Mouse (Mus musculus): Measurements from ENCODE around the gene Fbrs. TPM values are rescaled to one million over a fixed set of nuclear protein-coding genes. Genes with fewer than 3 reads are reported as not detected.

Fbrs gene
- polyA plus RNA-seq, 1 experiment, result 98.7 TPM

DNA sequence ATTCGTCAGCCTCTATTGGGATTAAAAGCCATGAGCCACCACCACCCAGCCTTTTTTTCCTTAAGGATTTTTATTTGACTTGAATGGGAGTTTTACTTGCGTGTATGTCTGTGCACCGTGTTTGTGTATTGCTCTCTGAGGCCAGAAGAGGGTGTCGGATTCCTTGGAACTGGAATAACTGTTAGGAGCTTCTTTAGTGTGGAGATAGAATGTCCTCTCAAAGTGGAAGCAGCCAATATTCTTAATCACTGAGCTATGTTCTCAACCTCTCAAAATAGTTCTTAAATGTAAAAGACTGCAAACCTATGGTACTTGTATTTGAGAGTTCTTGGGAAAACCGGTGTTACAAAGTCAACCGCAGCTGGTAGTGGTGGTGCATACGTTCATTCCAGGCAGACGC is 32.2 kb downstream of the Fbrs start:
- Histone ChIP-seq H3K27ac (ENCODE audit: control insufficient read depth, insufficient read depth, low read depth, low read length, poor library complexity) (no peak overlapping the region), H3K4me3 (replicated peaks; ENCODE audit: control insufficient read depth, low read depth, low read length) (no peak overlapping the region), H3K4me1 (ENCODE audit: control insufficient read depth, insufficient read depth, low read length) (no peaks in the 10 kb centered on the region; the same call in 1 of the 2 replicates)
- WGBS, result 46% methylated on average over 8 of the region's 8 CpGs
- TF ChIP-seq POLR2A (IDR thresholded peaks at IDR 0.05; ENCODE audit: borderline replicate concordance, control insufficient read depth, low read depth, low read length) (no peak), CTCF (IDR thresholded peaks at IDR 0.05; ENCODE audit: control insufficient read depth, insufficient read depth, low read length) (no peak)

DNA sequence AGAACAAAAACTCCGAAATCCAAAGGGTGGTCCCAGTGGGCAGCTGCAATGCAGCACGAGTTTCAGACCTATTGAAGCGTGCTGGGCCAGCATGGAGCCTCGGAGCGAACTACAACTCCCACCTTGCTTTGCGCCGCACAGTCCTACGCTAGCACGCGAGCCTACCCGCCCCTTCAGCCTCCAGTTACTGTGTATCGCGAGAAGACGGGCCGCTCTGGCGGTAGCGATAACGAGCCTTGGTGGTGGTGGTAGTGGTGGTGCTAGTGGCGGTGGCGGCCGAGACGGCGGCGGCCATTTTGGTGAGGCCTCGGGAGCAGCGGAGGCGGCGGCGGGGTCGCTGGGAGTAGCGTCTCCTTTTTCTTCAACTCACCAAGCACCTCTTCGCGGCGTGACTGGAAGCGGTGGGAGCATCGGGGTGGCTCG is 32.8 kb downstream of the Fbrs start, which contains the start of gene Srcap:
Gene Srcap, plus strand, starts transcription at position 176 of the 423 bp plus-strand sequence.
- H3K27ac ChIP-seq (ENCODE audit: control insufficient read depth, insufficient read depth, low read depth, low read length, poor library complexity), result peak within 1 kb of the TSS; percentile 97
- H3K4me3 ChIP-seq (replicated peaks; ENCODE audit: control insufficient read depth, low read depth, low read length), result peak within 1 kb of the TSS; percentile 78
- no peaks in the 10 kb centered on the region; the same call in 1 of the 2 replicates for H3K4me1 ChIP-seq (ENCODE audit: control insufficient read depth, insufficient read depth, low read length)
- TF ChIP-seq POLR2A (IDR thresholded peaks at IDR 0.05; ENCODE audit: borderline replicate concordance, control insufficient read depth, low read depth, low read length) (peak; percentile 98), CTCF (IDR thresholded peaks at IDR 0.05; ENCODE audit: control insufficient read depth, insufficient read depth, low read length) (no peak)
- under 1% methylated on average over 37 of the region's 37 CpGs for WGBS

DNA sequence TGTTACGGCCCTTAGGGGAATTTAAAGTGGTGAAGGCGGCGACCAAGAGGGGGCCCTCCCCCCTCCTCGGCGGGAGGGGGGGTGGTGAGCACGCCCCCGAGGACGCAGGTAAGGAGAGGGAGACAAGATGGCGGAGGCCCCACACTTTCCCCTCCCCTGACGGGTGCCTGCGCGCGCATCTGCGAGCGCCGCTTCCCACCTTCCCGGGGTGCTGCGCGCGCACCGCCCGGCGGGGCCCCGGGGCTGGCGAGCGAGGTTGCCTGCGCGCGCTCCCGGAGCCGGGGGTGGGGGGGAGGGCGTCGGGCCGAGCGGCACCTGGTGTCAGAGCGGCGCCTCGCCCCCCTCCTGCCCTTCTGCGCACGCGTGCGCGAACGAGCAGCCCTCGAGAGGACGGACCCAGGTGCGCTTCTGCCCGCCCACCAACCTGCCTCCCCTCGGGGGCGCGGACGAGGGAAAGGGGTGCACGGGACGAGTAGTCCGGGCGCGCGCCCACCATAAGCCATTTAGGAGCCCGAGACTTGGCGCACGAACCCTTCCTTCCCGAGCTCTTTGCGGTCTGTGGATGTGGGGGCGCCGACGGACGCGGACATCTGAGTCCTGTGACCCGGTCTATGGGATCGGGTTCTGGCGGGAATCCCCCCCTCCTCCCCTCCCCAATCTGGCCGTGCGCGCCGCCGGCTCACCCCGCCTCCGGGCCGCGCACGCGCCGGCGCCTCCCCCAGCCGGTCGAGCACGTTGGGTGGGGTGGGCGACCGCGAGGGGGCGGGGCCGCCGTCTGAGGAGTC is 33.4 kb downstream of the Fbrs start:
- under 1% methylated on average over 88 of the region's 93 CpGs for WGBS
- peak overlapping the region; percentile 78 for H3K4me3 ChIP-seq (replicated peaks; ENCODE audit: control insufficient read depth, low read depth, low read length)
- H3K4me1 ChIP-seq (ENCODE audit: control insufficient read depth, insufficient read depth, low read length), result no peaks in the 10 kb centered on the region; the same call in 1 of the 2 replicates
- H3K27ac ChIP-seq (ENCODE audit: control insufficient read depth, insufficient read depth, low read depth, low read length, poor library complexity), result peak overlapping the region; percentile 97
- TF ChIP-seq POLR2A (IDR thresholded peaks at IDR 0.05; ENCODE audit: borderline replicate concordance, control insufficient read depth, low read depth, low read length), result no peak
- no peak for TF ChIP-seq CTCF (IDR thresholded peaks at IDR 0.05; ENCODE audit: control insufficient read depth, insufficient read depth, low read length)

DNA sequence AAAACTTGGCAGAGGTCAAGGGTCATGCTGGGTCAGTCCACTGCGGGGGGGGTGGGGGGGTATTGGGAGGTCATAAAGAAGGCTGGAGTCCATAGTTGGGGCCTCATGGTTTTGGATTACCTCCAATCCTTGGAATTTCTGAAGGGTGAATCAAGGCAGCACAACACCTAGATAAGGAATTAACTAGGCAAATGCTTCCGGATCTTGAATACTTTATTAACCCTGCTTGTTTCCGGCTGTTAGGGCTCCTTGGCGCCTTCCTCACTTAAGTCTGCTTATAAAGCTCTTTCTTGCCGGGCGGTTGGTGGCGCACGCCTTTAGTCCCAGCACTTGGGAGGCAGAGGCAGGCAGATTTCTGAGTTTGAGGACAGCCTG is 34.0 kb downstream of the Fbrs start:
- Histone ChIP-seq H3K4me3 (replicated peaks; ENCODE audit: control insufficient read depth, low read depth, low read length) (peak overlapping the region; percentile 25), H3K4me1 (ENCODE audit: control insufficient read depth, insufficient read depth, low read length) (no peaks in the 10 kb centered on the region; the same call in 1 of the 2 replicates), H3K27ac (ENCODE audit: control insufficient read depth, insufficient read depth, low read depth, low read length, poor library complexity) (no peak overlapping the region; the same call in 1 of the 2 replicates)
- TF ChIP-seq CTCF (IDR thresholded peaks at IDR 0.05; ENCODE audit: control insufficient read depth, insufficient read depth, low read length), result no peak
- no peak for TF ChIP-seq POLR2A (IDR thresholded peaks at IDR 0.05; ENCODE audit: borderline replicate concordance, control insufficient read depth, low read depth, low read length)
- 3% methylated on average over 8 of the region's 8 CpGs for WGBS

DNA sequence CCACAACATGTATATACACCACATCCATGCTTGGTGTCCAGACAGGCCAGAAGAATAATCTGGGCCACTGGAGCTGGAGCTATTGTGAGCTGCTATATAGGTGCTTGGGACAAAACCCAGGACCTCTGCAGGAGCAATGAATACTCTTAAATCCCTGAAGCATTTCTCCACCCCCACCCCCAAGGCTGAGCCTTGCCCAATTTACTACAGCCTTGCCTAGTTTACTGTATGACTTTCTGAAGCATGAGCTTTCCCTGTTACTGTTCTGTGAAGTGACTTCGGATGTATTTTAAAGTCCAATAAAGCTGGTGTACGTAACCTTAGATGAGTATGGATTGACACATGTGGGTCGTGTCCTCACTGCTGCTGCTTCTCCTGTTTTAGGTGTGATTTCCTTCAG is 34.8 kb downstream of the Fbrs start:
- 71% methylated on average over 3 of the region's 3 CpGs for WGBS
- Histone ChIP-seq H3K4me3 (replicated peaks; ENCODE audit: control insufficient read depth, low read depth, low read length) (no peak overlapping the region), H3K4me1 (ENCODE audit: control insufficient read depth, insufficient read depth, low read length) (no peaks in the 10 kb centered on the region; the same call in 1 of the 2 replicates), H3K27ac (ENCODE audit: control insufficient read depth, insufficient read depth, low read depth, low read length, poor library complexity) (no peak overlapping the region)
- TF ChIP-seq CTCF (IDR thresholded peaks at IDR 0.05; ENCODE audit: control insufficient read depth, insufficient read depth, low read length) (no peak), POLR2A (IDR thresholded peaks at IDR 0.05; ENCODE audit: borderline replicate concordance, control insufficient read depth, low read depth, low read length) (no peak)

DNA sequence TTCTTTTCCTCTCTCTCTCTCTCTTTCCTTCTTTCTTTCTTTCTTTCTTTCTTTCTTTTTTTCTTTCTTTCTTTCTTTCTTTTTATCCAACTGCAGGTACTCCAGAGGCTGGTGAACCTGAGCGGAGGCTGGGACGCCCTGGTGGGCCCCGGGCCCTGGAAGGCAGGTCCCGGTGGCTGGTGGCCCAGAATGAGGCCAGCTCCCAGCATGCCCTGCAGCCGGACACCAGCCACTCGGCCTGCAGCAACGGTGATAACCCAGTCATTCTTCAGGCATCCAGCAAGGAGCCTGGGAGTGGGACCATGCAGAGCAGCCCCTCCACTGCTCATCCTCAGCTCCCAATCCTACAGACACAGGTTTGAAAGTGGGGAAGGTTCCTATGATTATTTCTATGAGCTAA is 36.8 kb downstream of the Fbrs start:
- no peak overlapping the region for H3K4me3 ChIP-seq (replicated peaks; ENCODE audit: control insufficient read depth, low read depth, low read length)
- WGBS, result 90% methylated on average over 7 of the region's 7 CpGs
- H3K27ac ChIP-seq (ENCODE audit: control insufficient read depth, insufficient read depth, low read depth, low read length, poor library complexity), result no peak overlapping the region
- no peaks in the 10 kb centered on the region; the same call in 1 of the 2 replicates for H3K4me1 ChIP-seq (ENCODE audit: control insufficient read depth, insufficient read depth, low read length)
- no peak for TF ChIP-seq POLR2A (IDR thresholded peaks at IDR 0.05; ENCODE audit: borderline replicate concordance, control insufficient read depth, low read depth, low read length)
- TF ChIP-seq CTCF (IDR thresholded peaks at IDR 0.05; ENCODE audit: control insufficient read depth, insufficient read depth, low read length), result no peak

DNA sequence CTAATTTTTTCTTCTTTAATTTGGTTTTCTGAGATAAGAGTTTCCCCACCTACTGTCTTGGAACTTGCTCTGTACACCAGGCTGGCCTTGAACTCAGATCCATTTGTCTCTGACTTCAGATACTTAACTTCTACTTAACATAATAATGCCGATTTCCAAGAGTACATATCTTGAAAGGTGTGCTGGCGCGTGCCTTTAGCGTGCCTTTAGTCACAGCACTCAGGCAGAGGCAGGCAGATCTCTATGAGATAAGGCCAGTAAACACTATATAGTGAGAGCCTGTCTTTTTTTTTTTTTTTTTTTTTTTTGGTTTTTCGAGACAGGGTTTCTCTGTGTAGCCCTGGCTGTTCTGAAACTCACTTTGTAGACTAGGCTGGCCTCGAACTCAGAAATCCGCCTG is 37.3 kb downstream of the Fbrs start:
- no peaks in the 10 kb centered on the region; the same call in 1 of the 2 replicates for H3K4me1 ChIP-seq (ENCODE audit: control insufficient read depth, insufficient read depth, low read length)
- H3K4me3 ChIP-seq (replicated peaks; ENCODE audit: control insufficient read depth, low read depth, low read length), result no peak overlapping the region
- no peak for TF ChIP-seq CTCF (IDR thresholded peaks at IDR 0.05; ENCODE audit: control insufficient read depth, insufficient read depth, low read length)
- no peak for TF ChIP-seq POLR2A (IDR thresholded peaks at IDR 0.05; ENCODE audit: borderline replicate concordance, control insufficient read depth, low read depth, low read length)
- WGBS, result 88% methylated on average over 7 of the region's 7 CpGs
- H3K27ac ChIP-seq (ENCODE audit: control insufficient read depth, insufficient read depth, low read depth, low read length, poor library complexity), result no peak overlapping the region

DNA sequence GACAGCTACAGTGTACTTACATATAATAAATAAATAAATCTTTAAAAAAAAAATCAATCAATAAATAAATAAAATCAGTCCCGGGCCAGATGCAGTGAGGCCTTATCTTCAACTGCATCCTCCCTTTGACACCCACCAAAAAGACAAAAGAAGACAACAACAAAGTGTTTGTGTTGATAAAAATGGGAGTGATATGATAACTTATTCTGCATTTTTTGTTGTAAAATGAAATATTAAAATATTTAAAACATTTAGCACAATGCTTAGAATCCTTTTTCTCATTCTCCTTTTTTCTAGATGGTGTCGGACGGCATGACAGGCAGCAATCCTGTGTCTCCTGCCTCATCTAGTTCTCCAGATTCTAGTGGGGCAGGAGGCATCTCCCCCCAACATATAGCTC is 40.3 kb downstream of the Fbrs start, which contains the start of gene Gm42715:
Gene Gm42715, plus strand, starts transcription at position 301 of the 400 bp plus-strand sequence.
- Histone ChIP-seq H3K27ac (ENCODE audit: control insufficient read depth, insufficient read depth, low read depth, low read length, poor library complexity) (no peak within 1 kb of the TSS), H3K4me1 (ENCODE audit: control insufficient read depth, insufficient read depth, low read length) (no peaks in the 10 kb centered on the region), H3K4me3 (replicated peaks; ENCODE audit: control insufficient read depth, low read depth, low read length) (no peak within 1 kb of the TSS)
- TF ChIP-seq CTCF (IDR thresholded peaks at IDR 0.05; ENCODE audit: control insufficient read depth, insufficient read depth, low read length) (no peak), POLR2A (IDR thresholded peaks at IDR 0.05; ENCODE audit: borderline replicate concordance, control insufficient read depth, low read depth, low read length) (no peak)
- 94% methylated on average over 3 of the region's 3 CpGs for WGBS

Other genes with a start within 250 kb of the Fbrs start
- gene Zfp553, start 246.1 kb upstream of the Fbrs start, polyA plus RNA-seq (2011; ENCODE audit: insufficient read depth, insufficient read length, low replicate concordance, missing spikeins), result 2.6 and 6.6 TPM in 2 replicates
- gene Sept1, start 246.1 kb upstream of the Fbrs start, polyA plus RNA-seq (2011; ENCODE audit: insufficient read depth, insufficient read length, low replicate concordance, missing spikeins), result 76.8 and 153 TPM in 2 replicates
- 10.6 and 13.1 TPM in 2 replicates for gene Zfp771, start 234.9 kb upstream of the Fbrs start, polyA plus RNA-seq (2011; ENCODE audit: insufficient read depth, insufficient read length, low replicate concordance, missing spikeins)
- 23.2 and 50.6 TPM in 2 replicates for gene Dctpp1, start 218.5 kb upstream of the Fbrs start, polyA plus RNA-seq (2011; ENCODE audit: insufficient read depth, insufficient read length, low replicate concordance, missing spikeins)
- gene Sephs2, start 205.1 kb upstream of the Fbrs start, polyA plus RNA-seq (2011; ENCODE audit: insufficient read depth, insufficient read length, low replicate concordance, missing spikeins), result 28.4 and 64.7 TPM in 2 replicates
- gene Itgal, start 182.9 kb upstream of the Fbrs start, polyA plus RNA-seq (2011; ENCODE audit: insufficient read depth, insufficient read length, low replicate concordance, missing spikeins), result 11.9 and 51.9 TPM in 2 replicates
- 2.9 and 5.1 TPM in 2 replicates for gene Zfp768, start 133.6 kb upstream of the Fbrs start, polyA plus RNA-seq (2011; ENCODE audit: insufficient read depth, insufficient read length, low replicate concordance, missing spikeins)
- gene Zfp747, start 103.1 kb upstream of the Fbrs start, polyA plus RNA-seq (2011; ENCODE audit: insufficient read depth, insufficient read length, low replicate concordance, missing spikeins), result 2.8 and 3.9 TPM in 2 replicates
- 1.2 and 2.4 TPM in 2 replicates for gene 9130019O22Rik, start 92.0 kb upstream of the Fbrs start, polyA plus RNA-seq (2011; ENCODE audit: insufficient read depth, insufficient read length, low replicate concordance, missing spikeins)
- 0.65 and 1.9 TPM in 2 replicates for gene E430018J23Rik, start 85.6 kb upstream of the Fbrs start, polyA plus RNA-seq (2011; ENCODE audit: insufficient read depth, insufficient read length, low replicate concordance, missing spikeins)
- gene Zfp764, start 72.4 kb upstream of the Fbrs start, polyA plus RNA-seq (2011; ENCODE audit: insufficient read depth, insufficient read length, low replicate concordance, missing spikeins), result 2.1 and 2.5 TPM in 2 replicates
- gene Zfp688, start 57.1 kb upstream of the Fbrs start, polyA plus RNA-seq (2011; ENCODE audit: insufficient read depth, insufficient read length, low replicate concordance, missing spikeins), result 20.9 and 21.4 TPM in 2 replicates
- 2.0 and 3.1 TPM in 2 replicates for gene Zfp689, start 30.0 kb upstream of the Fbrs start, polyA plus RNA-seq (2011; ENCODE audit: insufficient read depth, insufficient read length, low replicate concordance, missing spikeins)
- gene Prr14, start 19.6 kb upstream of the Fbrs start, polyA plus RNA-seq (2011; ENCODE audit: insufficient read depth, insufficient read length, low replicate concordance, missing spikeins), result 70.4 and 119 TPM in 2 replicates
- 44.3 and 98.5 TPM in 2 replicates for gene Srcap, start 32.8 kb downstream of the Fbrs start, polyA plus RNA-seq (2011; ENCODE audit: insufficient read depth, insufficient read length, low replicate concordance, missing spikeins)
- gene Gm42715, start 40.4 kb downstream of the Fbrs start, polyA plus RNA-seq (2011; ENCODE audit: insufficient read depth, insufficient read length, low replicate concordance, missing spikeins), result 5.3 and 7.8 TPM in 2 replicates
- 20.5 and 41.0 TPM in 2 replicates for gene Tmem265, start 82.2 kb downstream of the Fbrs start, polyA plus RNA-seq (2011; ENCODE audit: insufficient read depth, insufficient read length, low replicate concordance, missing spikeins)
- gene Phkg2, start 94.1 kb downstream of the Fbrs start, polyA plus RNA-seq (2011; ENCODE audit: insufficient read depth, insufficient read length, low replicate concordance, missing spikeins), result 83.6 and 169 TPM in 2 replicates
- 9.9 and 15.2 TPM in 2 replicates for gene Ccdc189, start 109.4 kb downstream of the Fbrs start, polyA plus RNA-seq (2011; ENCODE audit: insufficient read depth, insufficient read length, low replicate concordance, missing spikeins)
- gene Rnf40, start 109.6 kb downstream of the Fbrs start, polyA plus RNA-seq (2011; ENCODE audit: insufficient read depth, insufficient read length, low replicate concordance, missing spikeins), result 52.7 and 66.7 TPM in 2 replicates
- 6.3 and 14.2 TPM in 2 replicates for gene Zfp629, start 136.6 kb downstream of the Fbrs start, polyA plus RNA-seq (2011; ENCODE audit: insufficient read depth, insufficient read length, low replicate concordance, missing spikeins)
- gene Bcl7c, start 229.7 kb downstream of the Fbrs start, polyA plus RNA-seq (2011; ENCODE audit: insufficient read depth, insufficient read length, low replicate concordance, missing spikeins), result 44.5 and 65.5 TPM in 2 replicates
- not detected in 2 replicates for gene Ctf1, start 233.5 kb downstream of the Fbrs start, polyA plus RNA-seq (2011; ENCODE audit: insufficient read depth, insufficient read length, low replicate concordance, missing spikeins)